Mouse (Mus musculus) stomach, embryonic 14.5 days (tissue): ENCODE results near the gene Erc2. TPM values are rescaled to one million over a fixed set of nuclear protein-coding genes. Genes with fewer than 3 reads are reported as not detected.

Experiments used
- ATAC-seq: fragments of 200-750 bp; cut with Nextera tagmentation; 2 replicates; pipeline ENCODE4 v1.8.0; 2017; ENCODE audit warnings: low read depth, moderate TSS enrichment; ENCODE audit not compliant: insufficient number of reproducible peaks, insufficient read depth, low FRiP score
- H3K27ac ChIP-seq: fragments of 300-500 bp; sonication (generic); 2 replicates; pipeline ENCODE4 v1.5.1; 2014; ENCODE audit warnings: mild to moderate bottlenecking, low read length, moderate library complexity, mixed read lengths
- H3K27me3 ChIP-seq: fragments of 300-500 bp; sonication (generic); 2 replicates; pipeline ENCODE4 v1.6.1; 2014; ENCODE audit warnings: low read length, control low read depth, mixed read lengths; ENCODE audit not compliant: control insufficient read depth, insufficient read depth
- H3K36me3 ChIP-seq: fragments of 300-500 bp; sonication (generic); 2 replicates; pipeline ENCODE4 v1.6.1; 2014; ENCODE audit warnings: mild to moderate bottlenecking, control low read depth, low read length, moderate library complexity, mixed read lengths; ENCODE audit not compliant: control insufficient read depth, insufficient read depth
- H3K4me1 ChIP-seq: fragments of 300-500 bp; sonication (generic); 2 replicates; pipeline ENCODE4 v1.6.1; 2014; ENCODE audit warnings: low read length, control low read depth, mixed read lengths; ENCODE audit not compliant: control insufficient read depth, insufficient read depth
- H3K4me2 ChIP-seq: fragments of 300-500 bp; sonication (generic); replicated peaks from 2 replicates; pipeline ENCODE4 v1.6.1; 2014; ENCODE audit warnings: low read depth, low read length, control low read depth
- H3K4me3 ChIP-seq: fragments of 300-500 bp; sonication (generic); 2 replicates; pipeline ENCODE4 v1.5.1; 2014; ENCODE audit warnings: low read depth, low read length, control low read depth
- H3K9ac ChIP-seq: fragments of 300-500 bp; sonication (generic); replicated peaks from 2 replicates; pipeline ENCODE4 v1.6.1; 2014; ENCODE audit warnings: low read depth, mild to moderate bottlenecking, control low read depth, low read length, moderate library complexity, mixed read lengths
- H3K9me3 ChIP-seq: fragments of 300-500 bp; sonication (generic); 2 replicates; pipeline ENCODE4 v1.6.1; 2016; ENCODE audit warnings: low read depth, low read length, control low read depth; ENCODE audit not compliant: control insufficient read depth
- WGBS: fragments of 180-500 bp; shearing (Covaris S2); extraction: QIAGEN DNeasy Blood & Tissue Kit; methylation state at CpG from one replicate; pipeline ENCODE4 v1.1.7; 2014; 5-methylcytosine and 5-hydroxymethylcytosine counted together
- polyA plus RNA-seq: library from polyadenylated mRNA; unstranded; fragments of >200 nt; fragmentation: Nextera tagmentation; extraction: Ambion mirVana; gene quantifications from 2 replicates; pipeline ENCODE4 v1.2.1, GENCODE M21; 2014

Erc2 gene
- polyA plus RNA-seq, 1 experiment from 2014 or later: 7.7 TPM

DNA sequence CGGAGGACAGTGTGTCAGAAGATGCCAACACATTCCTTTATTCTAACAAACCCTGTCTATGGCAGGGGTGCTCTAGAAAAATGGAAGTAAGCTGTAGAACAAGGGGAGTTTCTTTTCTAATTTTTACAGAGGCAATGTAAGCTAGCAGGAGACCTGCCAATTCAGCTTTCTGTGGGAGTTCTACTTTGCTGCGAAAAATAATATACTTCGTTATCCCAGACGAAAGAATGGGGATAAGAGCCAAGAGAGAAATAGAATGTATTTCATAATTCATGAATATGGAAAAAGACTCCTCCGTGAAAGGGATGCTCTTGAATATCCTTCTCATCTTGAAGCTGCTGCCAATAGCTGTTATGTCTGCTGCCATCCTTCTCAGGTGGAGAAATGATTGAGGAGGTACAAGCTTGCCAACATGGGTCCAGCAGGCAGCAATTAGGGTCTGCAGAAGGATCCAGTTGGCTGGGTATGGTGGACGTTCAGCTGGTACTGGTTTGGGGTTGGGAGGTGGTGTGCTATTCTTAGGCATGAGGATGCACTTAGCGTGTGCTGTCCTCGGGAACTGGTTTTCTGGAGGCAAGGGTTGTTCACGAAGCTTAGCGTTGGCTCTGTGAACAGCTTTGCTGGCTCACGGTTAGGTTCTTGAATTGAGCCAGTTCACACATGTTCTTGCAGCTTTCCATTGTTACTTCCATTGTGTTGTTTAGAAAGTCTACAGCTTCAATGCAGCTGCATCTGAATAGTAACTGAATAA is 176.1 kb downstream of the Erc2 start:
- Histone ChIP-seq H3K27ac (no peak overlapping the region), H3K4me1 (no peaks in the 10 kb centered on the region), H3K9ac (no peak overlapping the region), H3K4me3 (no peak overlapping the region), H3K4me2 (no peak overlapping the region), H3K27me3 (no peaks in the 10 kb centered on the region), H3K36me3 (no peaks in the 10 kb centered on the region), H3K9me3 (no peaks in the 10 kb centered on the region)
- 87% methylated on average over 11 of the region's 11 CpGs for WGBS
- no peak for ATAC-seq

DNA sequence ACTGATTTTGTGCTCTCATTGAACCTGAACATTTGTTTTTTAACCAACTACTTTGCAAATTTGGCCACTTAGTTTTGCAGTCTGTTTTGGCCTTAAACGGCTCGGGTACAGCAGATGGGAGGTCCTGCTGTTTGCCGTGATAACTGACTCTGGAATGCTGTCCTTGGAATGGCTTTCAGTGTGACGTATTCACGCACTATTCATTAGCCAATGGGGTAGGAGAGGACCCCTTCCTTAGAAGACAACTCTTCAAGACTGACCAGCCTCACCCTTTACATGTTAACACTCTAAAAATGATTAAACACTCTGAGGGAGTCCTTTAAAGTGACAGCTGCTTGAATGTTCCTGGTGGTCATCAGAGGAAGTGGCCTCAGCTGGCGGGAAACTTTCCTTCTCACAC is 178.5 kb downstream of the Erc2 start:
- no peaks in the 10 kb centered on the region for H3K36me3 ChIP-seq
- ATAC-seq: no peak
- H3K9me3 ChIP-seq: no peaks in the 10 kb centered on the region
- H3K4me3 ChIP-seq: no peak overlapping the region
- H3K9ac ChIP-seq: no peak overlapping the region
- no peaks in the 10 kb centered on the region for H3K27me3 ChIP-seq
- no peak overlapping the region for H3K27ac ChIP-seq
- no peak overlapping the region for H3K4me2 ChIP-seq
- H3K4me1 ChIP-seq: no peaks in the 10 kb centered on the region
- WGBS: 49% methylated on average over 6 of the region's 6 CpGs

DNA sequence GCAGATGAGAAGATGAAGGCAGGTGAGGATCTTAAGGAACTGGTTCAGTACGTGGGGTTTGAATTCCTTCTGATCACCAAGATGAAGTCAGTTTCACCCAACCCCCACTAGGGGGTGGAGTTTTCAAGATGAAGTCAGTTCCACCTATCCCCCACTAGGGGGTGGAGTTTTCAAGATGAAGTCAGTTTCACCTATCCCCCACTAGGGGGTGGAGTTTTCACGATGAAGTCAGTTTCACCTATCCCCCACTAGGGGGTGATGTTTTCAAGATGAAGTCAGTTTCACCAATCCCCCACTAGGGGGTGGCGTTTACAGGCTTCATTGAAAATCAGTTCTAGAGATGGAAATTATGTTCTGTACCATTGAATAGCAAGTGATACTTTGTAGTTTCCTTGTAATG is 181.7 kb downstream of the Erc2 start:
- H3K36me3 ChIP-seq: no peaks in the 10 kb centered on the region
- no peaks in the 10 kb centered on the region for H3K27me3 ChIP-seq
- H3K27ac ChIP-seq: no peak overlapping the region
- no peaks in the 10 kb centered on the region for H3K4me1 ChIP-seq
- H3K9ac ChIP-seq: no peak overlapping the region
- no peak overlapping the region for H3K4me3 ChIP-seq
- no peaks in the 10 kb centered on the region for H3K9me3 ChIP-seq
- no peak overlapping the region for H3K4me2 ChIP-seq
- no peak for ATAC-seq
- WGBS: 95% methylated on average over 3 of the region's 3 CpGs

DNA sequence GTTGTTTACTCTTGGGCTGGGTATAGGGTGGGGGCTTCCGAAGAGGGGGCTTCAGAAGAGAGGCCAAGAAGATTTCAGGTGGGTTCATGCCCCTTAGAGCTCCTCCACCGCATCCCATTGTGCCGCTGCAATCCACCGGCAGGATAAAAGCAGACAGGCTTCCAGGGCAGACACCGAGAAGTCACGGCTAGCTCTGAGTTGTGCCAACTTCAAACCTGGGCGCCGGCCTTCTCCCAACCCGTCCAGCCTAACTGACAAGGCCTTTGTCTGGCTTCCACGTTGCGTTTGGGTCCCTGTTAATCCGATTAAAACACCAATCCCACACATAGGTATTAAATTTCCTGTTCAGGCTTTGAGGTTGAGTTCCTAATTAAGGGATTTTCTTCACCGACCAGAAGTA is 182.8 kb downstream of the Erc2 start:
- Histone ChIP-seq H3K4me2 (no peak overlapping the region), H3K9me3 (no peaks in the 10 kb centered on the region), H3K27me3 (no peaks in the 10 kb centered on the region), H3K4me1 (no peaks in the 10 kb centered on the region), H3K27ac (no peak overlapping the region), H3K36me3 (no peaks in the 10 kb centered on the region), H3K9ac (no peak overlapping the region), H3K4me3 (no peak overlapping the region)
- 75% methylated on average over 13 of the region's 13 CpGs for WGBS
- ATAC-seq: no peak

DNA sequence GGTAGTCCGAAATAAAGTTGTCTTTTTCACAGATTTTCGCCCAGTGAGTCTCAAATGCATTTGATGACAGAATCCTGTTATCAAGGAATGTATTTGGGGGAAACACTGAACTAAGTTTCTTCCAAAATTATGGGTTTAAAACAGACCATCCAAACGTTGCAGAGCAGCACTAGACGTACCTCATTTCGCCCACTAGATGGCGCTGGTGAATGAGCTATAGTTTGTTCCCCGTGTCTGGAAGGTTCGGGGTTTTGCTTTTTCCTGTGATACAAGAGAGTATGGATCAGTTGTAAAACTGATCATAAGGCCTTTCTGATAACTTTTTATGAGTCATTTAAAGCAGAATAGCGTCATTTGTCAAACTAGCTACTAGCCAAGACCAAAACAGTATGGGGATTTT is 185.9 kb downstream of the Erc2 start:
- no peak for ATAC-seq
- Histone ChIP-seq H3K27ac (no peak overlapping the region), H3K9me3 (no peaks in the 10 kb centered on the region), H3K4me3 (no peak overlapping the region), H3K36me3 (no peaks in the 10 kb centered on the region), H3K4me1 (no peaks in the 10 kb centered on the region), H3K4me2 (no peak overlapping the region), H3K27me3 (no peaks in the 10 kb centered on the region), H3K9ac (no peak overlapping the region)
- 5% methylated on average over 9 of the region's 9 CpGs for WGBS

DNA sequence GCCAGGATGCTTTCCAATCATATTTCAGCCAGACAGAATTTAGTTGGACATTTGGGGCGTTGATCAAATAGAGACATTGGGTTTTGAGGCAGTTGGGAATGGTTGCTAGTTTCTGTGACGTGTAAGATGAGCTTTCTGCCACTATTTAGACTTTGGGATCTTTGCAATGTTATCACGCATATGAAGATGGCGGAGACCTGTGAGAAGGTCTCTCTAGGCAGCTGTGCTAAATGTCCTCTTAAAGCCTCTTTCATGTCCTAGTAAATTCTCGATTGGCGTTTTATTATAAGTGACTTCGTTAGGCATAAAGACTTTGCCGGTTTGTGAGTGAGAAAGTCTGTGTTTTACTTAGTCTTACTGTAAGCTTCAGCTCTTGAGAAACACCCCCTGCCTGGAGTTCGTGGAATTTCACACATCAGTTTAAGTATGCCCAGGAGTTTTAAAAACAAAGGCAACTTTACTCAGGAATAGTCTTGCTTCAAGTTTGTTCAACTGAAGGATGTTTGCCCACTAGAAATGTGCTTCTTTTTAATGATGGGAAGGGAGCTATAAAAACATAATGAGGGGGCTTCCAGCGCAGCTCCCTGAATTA is 186.4 kb downstream of the Erc2 start:
- H3K9ac ChIP-seq: no peak overlapping the region
- no peaks in the 10 kb centered on the region for H3K27me3 ChIP-seq
- no peak overlapping the region for H3K27ac ChIP-seq
- no peaks in the 10 kb centered on the region for H3K36me3 ChIP-seq
- no peaks in the 10 kb centered on the region for H3K4me1 ChIP-seq
- 50% methylated on average over 10 of the region's 10 CpGs for whole genome bisulfite sequencing
- no peak overlapping the region for H3K4me3 ChIP-seq
- no peak overlapping the region for H3K4me2 ChIP-seq
- H3K9me3 ChIP-seq: no peaks in the 10 kb centered on the region
- no peak for ATAC-seq

DNA sequence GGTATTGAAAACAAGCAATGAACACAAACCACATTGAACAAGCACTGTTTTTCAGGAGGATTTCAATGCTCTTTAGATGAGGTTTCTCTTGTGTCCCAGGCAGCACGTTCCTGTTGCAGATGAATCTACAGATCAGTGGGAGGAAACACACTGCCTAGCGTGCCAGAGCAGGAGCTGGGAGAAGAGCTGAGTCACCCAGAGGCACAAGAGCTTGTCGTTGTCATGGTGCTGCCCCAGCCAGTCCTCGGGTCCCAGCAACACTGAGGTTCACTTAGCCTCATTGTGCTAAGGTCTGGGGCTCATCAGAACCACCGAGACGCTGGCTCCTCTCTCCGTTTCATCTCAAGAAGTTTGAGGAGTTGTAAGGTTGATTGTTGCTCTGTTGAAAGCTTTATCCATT is 188.6 kb downstream of the Erc2 start:
- no peak overlapping the region for H3K27ac ChIP-seq
- no peak overlapping the region for H3K4me3 ChIP-seq
- no peak overlapping the region for H3K9ac ChIP-seq
- ATAC-seq: no peak
- H3K4me1 ChIP-seq: no peaks in the 10 kb centered on the region
- no peaks in the 10 kb centered on the region for H3K27me3 ChIP-seq
- no peak overlapping the region for H3K4me2 ChIP-seq
- H3K9me3 ChIP-seq: no peaks in the 10 kb centered on the region
- no peaks in the 10 kb centered on the region for H3K36me3 ChIP-seq
- WGBS: 44% methylated on average over 7 of the region's 7 CpGs

DNA sequence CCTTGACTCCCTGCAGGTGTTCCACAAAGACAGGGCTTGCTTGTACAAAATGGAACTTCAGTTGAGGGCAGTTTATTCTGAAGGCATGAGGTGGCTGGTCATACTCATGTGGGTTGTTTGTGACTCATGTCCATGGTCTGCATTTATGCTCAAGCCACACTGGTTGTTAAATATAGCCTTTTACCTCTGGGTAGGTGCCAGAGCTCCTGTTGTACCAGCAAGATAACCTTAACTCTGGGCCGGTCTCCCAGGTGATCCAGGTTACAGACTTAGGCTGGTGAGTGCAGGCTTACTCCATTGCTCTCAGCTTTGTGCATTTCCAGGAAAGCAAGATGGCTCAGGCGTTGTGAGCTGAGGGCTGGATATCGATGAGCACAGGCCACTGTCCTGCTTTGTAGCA is 189.4 kb downstream of the Erc2 start:
- H3K27me3 ChIP-seq: no peaks in the 10 kb centered on the region
- no peak overlapping the region for H3K9ac ChIP-seq
- no peaks in the 10 kb centered on the region for H3K4me1 ChIP-seq
- ATAC-seq: no peak
- no peak overlapping the region for H3K27ac ChIP-seq
- no peak overlapping the region for H3K4me3 ChIP-seq
- no peaks in the 10 kb centered on the region for H3K36me3 ChIP-seq
- no peak overlapping the region for H3K4me2 ChIP-seq
- H3K9me3 ChIP-seq: no peaks in the 10 kb centered on the region
- 87% methylated on average over 3 of the region's 3 CpGs for WGBS

DNA sequence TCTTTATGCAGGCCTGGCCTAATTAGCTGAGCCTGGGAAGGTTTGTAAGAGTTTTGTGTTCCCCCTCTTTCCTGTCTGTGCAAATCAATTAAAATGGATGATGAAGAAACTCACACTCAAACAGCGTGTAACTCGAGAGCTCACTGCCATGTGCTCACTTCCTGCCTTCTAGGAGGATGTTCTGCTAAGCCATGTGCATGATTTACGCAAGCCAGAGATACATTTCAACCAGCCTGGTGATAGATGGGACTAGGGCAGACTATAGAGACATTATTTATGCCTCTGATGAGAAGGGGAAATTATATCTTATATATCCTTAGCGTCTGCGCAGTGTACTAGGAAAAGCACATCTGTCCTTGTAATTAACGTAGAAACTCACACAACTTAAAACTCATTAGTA is 193.5 kb downstream of the Erc2 start:
- Histone ChIP-seq H3K9me3 (no peaks in the 10 kb centered on the region), H3K4me3 (no peak overlapping the region), H3K4me1 (no peaks in the 10 kb centered on the region), H3K27me3 (no peaks in the 10 kb centered on the region), H3K36me3 (no peaks in the 10 kb centered on the region), H3K9ac (no peak overlapping the region), H3K4me2 (no peak overlapping the region), H3K27ac (no peak overlapping the region)
- 59% methylated on average over 6 of the region's 6 CpGs for WGBS
- no peak for ATAC-seq
